Mouse (Mus musculus) heart, embryonic 12.5 days (tissue): ENCODE measurements at regions not wholly inside any gene's neighbourhood (a gene's known extent, or its start where the extent isn't known, plus 50 kb on each side); places are given as distances from the start of the nearest gene placed in this dataset.
A peak's percentile ranks its signal among the peaks of the same experiment; 100 is the strongest.

ENCODE experiments used
- ATAC-seq: fragments of 200-750 bp; cut with Nextera tagmentation; 2 replicates; pipeline ENCODE4 v1.8.0; 2017; ENCODE audit warnings: moderate TSS enrichment, moderate library complexity; ENCODE audit not compliant: insufficient number of reproducible peaks, low FRiP score
- H3K27ac ChIP-seq: fragments of 300-500 bp; sonication (generic); 2 replicates; pipeline ENCODE4 v1.5.1; 2016; ENCODE audit warnings: mild to moderate bottlenecking, moderate library complexity; ENCODE audit not compliant: poor library complexity, severe bottlenecking
- H3K27me3 ChIP-seq: fragments of 300-500 bp; sonication (generic); replicated peaks from 2 replicates; pipeline ENCODE4 v1.6.1; 2016; ENCODE audit warnings: mild to moderate bottlenecking, moderate library complexity
- H3K36me3 ChIP-seq: fragments of 300-500 bp; sonication (generic); 2 replicates; pipeline ENCODE4 v1.6.1; 2016; ENCODE audit warnings: mild to moderate bottlenecking, moderate library complexity
- H3K4me1 ChIP-seq: fragments of 300-500 bp; sonication (generic); replicated peaks from 2 replicates; pipeline ENCODE4 v1.6.1; 2016; ENCODE audit warnings: mild to moderate bottlenecking
- H3K4me2 ChIP-seq: fragments of 300-500 bp; sonication (generic); 2 replicates; pipeline ENCODE4 v1.6.1; 2016; ENCODE audit warnings: mild to moderate bottlenecking, moderate library complexity
- H3K4me3 ChIP-seq: fragments of 300-500 bp; sonication (generic); 2 replicates; pipeline ENCODE4 v1.5.1; 2016; ENCODE audit warnings: mild to moderate bottlenecking
- H3K9ac ChIP-seq: fragments of 300-500 bp; sonication (generic); 2 replicates; pipeline ENCODE4 v1.6.1; 2016; ENCODE audit warnings: mild to moderate bottlenecking, moderate library complexity
- H3K9me3 ChIP-seq: fragments of 300-500 bp; sonication (generic); replicated peaks from 2 replicates; pipeline ENCODE4 v1.6.1; 2016; ENCODE audit warnings: mild to moderate bottlenecking, moderate library complexity
- WGBS: fragments of 180-500 bp; shearing (Covaris S2); methylation state at CpG from one replicate; pipeline ENCODE4 v1.1.7; 2016; 5-methylcytosine and 5-hydroxymethylcytosine counted together

- no peak for ATAC-seq
- H3K27me3 ChIP-seq = no peaks in the 10 kb centered on the region
- no peak overlapping the region for H3K27ac ChIP-seq
These were observed 437.5 kb upstream of the Adgrl4 start for GRCm38 (mm10) chr3:151000217-151000616.

GRCm38 (mm10) chr3:151001881-151002412 is 435.7 kb upstream of the Adgrl4 start:
- ATAC-seq = no peak
- 26% methylated on average over 6 of the region's 6 CpGs for WGBS
- Histone ChIP-seq H3K27me3 (no peaks in the 10 kb centered on the region), H3K4me2 (peak overlapping the region; percentile 36; the same call in 1 of the 2 replicates), H3K9me3 (no peaks in the 10 kb centered on the region), H3K27ac (no peak overlapping the region), H3K9ac (no peak overlapping the region), H3K36me3 (no peaks in the 10 kb centered on the region), H3K4me3 (no peak overlapping the region), H3K4me1 (peaks cover 3% of the 10 kb centered on the region; the same call in 1 of the 2 replicates)

More at GRCm38 (mm10) chr3:151000217-151000616, 437.5 kb upstream of the Adgrl4 start:
- WGBS = 28% methylated on average over 5 of the region's 5 CpGs
- no peaks in the 10 kb centered on the region for H3K9me3 ChIP-seq
- H3K4me3 ChIP-seq = no peak overlapping the region
- no peaks in the 10 kb centered on the region for H3K36me3 ChIP-seq
- no peak overlapping the region for H3K4me2 ChIP-seq
- no peak overlapping the region for H3K9ac ChIP-seq
- H3K4me1 ChIP-seq = peaks cover 3% of the 10 kb centered on the region; the same call in 1 of the 2 replicates

- 72% methylated on average over 3 of the region's 3 CpGs for WGBS
- Histone ChIP-seq H3K9me3 (no peaks in the 10 kb centered on the region), H3K4me2 (no peak overlapping the region), H3K4me3 (no peak overlapping the region), H3K27ac (no peak overlapping the region), H3K36me3 (no peaks in the 10 kb centered on the region), H3K4me1 (peaks cover 3% of the 10 kb centered on the region; the same call in 1 of the 2 replicates), H3K9ac (no peak overlapping the region), H3K27me3 (no peaks in the 10 kb centered on the region)
- no peak for ATAC-seq
These were observed 434.2 kb upstream of the Adgrl4 start for GRCm38 (mm10) chr3:151003524-151003923.

GRCm38 (mm10) chr3:151003990-151004389 is 433.7 kb upstream of the Adgrl4 start:
- H3K4me2 ChIP-seq = no peak overlapping the region
- no peak for ATAC-seq

GRCm38 (mm10) chr3:151020014-151020413 is 417.7 kb upstream of the Adgrl4 start:
- Histone ChIP-seq H3K4me2 (no peak overlapping the region), H3K9me3 (no peaks in the 10 kb centered on the region), H3K36me3 (no peaks in the 10 kb centered on the region), H3K27ac (no peak overlapping the region), H3K9ac (no peak overlapping the region), H3K27me3 (no peaks in the 10 kb centered on the region), H3K4me3 (no peak overlapping the region), H3K4me1 (no peaks in the 10 kb centered on the region)
- no peak for ATAC-seq
- WGBS = 50% methylated on average over 3 of the region's 3 CpGs

More at GRCm38 (mm10) chr3:151003990-151004389, 433.7 kb upstream of the Adgrl4 start:
- Histone ChIP-seq H3K27me3 (no peaks in the 10 kb centered on the region), H3K27ac (no peak overlapping the region), H3K4me3 (no peak overlapping the region), H3K9ac (no peak overlapping the region), H3K9me3 (no peaks in the 10 kb centered on the region), H3K36me3 (no peaks in the 10 kb centered on the region), H3K4me1 (peaks cover 3% of the 10 kb centered on the region; the same call in 1 of the 2 replicates)
- WGBS = 79% methylated on average over 6 of the region's 6 CpGs

- 79% methylated on average over 3 of the region's 3 CpGs for WGBS
These were observed 380.2 kb upstream of the Adgrl4 start for GRCm38 (mm10) chr3:151057491-151057890.

GRCm38 (mm10) chr3:151072322-151072721 is 365.4 kb upstream of the Adgrl4 start:
- no peaks in the 10 kb centered on the region for H3K36me3 ChIP-seq
- no peak for ATAC-seq
- no peaks in the 10 kb centered on the region for H3K4me1 ChIP-seq
- no peak overlapping the region for H3K27ac ChIP-seq
- no peaks in the 10 kb centered on the region for H3K9me3 ChIP-seq
- no peak overlapping the region for H3K4me3 ChIP-seq
- no peaks in the 10 kb centered on the region for H3K27me3 ChIP-seq
- no peak overlapping the region for H3K4me2 ChIP-seq
- H3K9ac ChIP-seq = no peak overlapping the region

More at GRCm38 (mm10) chr3:151057491-151057890, 380.2 kb upstream of the Adgrl4 start:
- Histone ChIP-seq H3K27me3 (no peaks in the 10 kb centered on the region), H3K27ac (no peak overlapping the region), H3K4me2 (no peak overlapping the region), H3K4me3 (no peak overlapping the region), H3K4me1 (no peaks in the 10 kb centered on the region), H3K9me3 (no peaks in the 10 kb centered on the region), H3K9ac (no peak overlapping the region), H3K36me3 (no peaks in the 10 kb centered on the region)
- ATAC-seq = no peak

GRCm38 (mm10) chr3:151116831-151117230 is 320.9 kb upstream of the Adgrl4 start:
- no peaks in the 10 kb centered on the region for H3K27me3 ChIP-seq
- H3K4me3 ChIP-seq = no peak overlapping the region
- H3K4me2 ChIP-seq = no peak overlapping the region
- no peak overlapping the region for H3K27ac ChIP-seq
- no peaks in the 10 kb centered on the region for H3K36me3 ChIP-seq
- no peak for ATAC-seq
- WGBS = 67% methylated on average over 3 of the region's 3 CpGs
- H3K9ac ChIP-seq = no peak overlapping the region
- no peaks in the 10 kb centered on the region for H3K4me1 ChIP-seq
- no peaks in the 10 kb centered on the region for H3K9me3 ChIP-seq

- Histone ChIP-seq H3K9ac (no peak overlapping the region), H3K4me2 (no peak overlapping the region)
These were observed 320.1 kb upstream of the Adgrl4 start for GRCm38 (mm10) chr3:151117583-151118041.

GRCm38 (mm10) chr3:151124131-151124530 is 313.6 kb upstream of the Adgrl4 start:
- ATAC-seq = no peak
- H3K4me3 ChIP-seq = no peak overlapping the region
- WGBS = 80% methylated on average over 5 of the region's 5 CpGs

More at GRCm38 (mm10) chr3:151117583-151118041, 320.1 kb upstream of the Adgrl4 start:
- Histone ChIP-seq H3K4me3 (no peak overlapping the region), H3K4me1 (no peaks in the 10 kb centered on the region), H3K27me3 (no peaks in the 10 kb centered on the region), H3K27ac (no peak overlapping the region), H3K9me3 (no peaks in the 10 kb centered on the region), H3K36me3 (no peaks in the 10 kb centered on the region)
- WGBS = 49% methylated on average over 3 of the region's 3 CpGs
- no peak for ATAC-seq

GRCm38 (mm10) chr3:151146889-151147288 is 290.8 kb upstream of the Adgrl4 start:
- no peak for ATAC-seq
- Histone ChIP-seq H3K4me1 (peaks cover 4% of the 10 kb centered on the region), H3K36me3 (no peaks in the 10 kb centered on the region), H3K9me3 (no peaks in the 10 kb centered on the region), H3K9ac (no peak overlapping the region), H3K4me3 (no peak overlapping the region), H3K27ac (no peak overlapping the region), H3K4me2 (no peak overlapping the region), H3K27me3 (no peaks in the 10 kb centered on the region)
- 78% methylated on average over 2 of the region's 2 CpGs for WGBS

More at GRCm38 (mm10) chr3:151124131-151124530, 313.6 kb upstream of the Adgrl4 start:
- Histone ChIP-seq H3K9me3 (no peaks in the 10 kb centered on the region), H3K27me3 (no peaks in the 10 kb centered on the region), H3K36me3 (no peaks in the 10 kb centered on the region), H3K9ac (no peak overlapping the region), H3K27ac (no peak overlapping the region), H3K4me1 (no peaks in the 10 kb centered on the region), H3K4me2 (no peak overlapping the region)

GRCm38 (mm10) chr3:151153340-151153739 is 284.3 kb upstream of the Adgrl4 start:
- H3K9ac ChIP-seq = no peak overlapping the region
- WGBS = 32% methylated on average over 4 of the region's 4 CpGs
- H3K4me1 ChIP-seq = peaks cover 5% of the 10 kb centered on the region

More at GRCm38 (mm10) chr3:151153340-151153739, 284.3 kb upstream of the Adgrl4 start:
- Histone ChIP-seq H3K27me3 (no peaks in the 10 kb centered on the region), H3K36me3 (no peaks in the 10 kb centered on the region), H3K27ac (no peak overlapping the region), H3K4me3 (no peak overlapping the region), H3K4me2 (no peak overlapping the region), H3K9me3 (no peaks in the 10 kb centered on the region)
- no peak for ATAC-seq
